Mouse (Mus musculus) heart, postnatal 10 days (tissue): ENCODE measurements at regions not wholly inside any gene's neighbourhood (a gene's known extent, or its start where the extent isn't known, plus 50 kb on each side); places are given as distances from the start of the nearest gene placed in this dataset.
A peak's percentile ranks its signal among the peaks of the same experiment; 100 is the strongest.
"Not testable (repeated sequence)": the region's sequence is repeated elsewhere in the genome, so short reads cannot be mapped to it uniquely, and the experiment has no call there.

Source experiments
- DNase-seq, 2 experiments: peaks; one replicate each; pipeline ENCODE4 v3.0.0; 2021
- intact Hi-C: fragments of 180-260 bp; cut with DNase I; formaldehyde crosslinking; loops from one replicate; pipeline ENCODE4 v1.15.1; 2025

DNA sequence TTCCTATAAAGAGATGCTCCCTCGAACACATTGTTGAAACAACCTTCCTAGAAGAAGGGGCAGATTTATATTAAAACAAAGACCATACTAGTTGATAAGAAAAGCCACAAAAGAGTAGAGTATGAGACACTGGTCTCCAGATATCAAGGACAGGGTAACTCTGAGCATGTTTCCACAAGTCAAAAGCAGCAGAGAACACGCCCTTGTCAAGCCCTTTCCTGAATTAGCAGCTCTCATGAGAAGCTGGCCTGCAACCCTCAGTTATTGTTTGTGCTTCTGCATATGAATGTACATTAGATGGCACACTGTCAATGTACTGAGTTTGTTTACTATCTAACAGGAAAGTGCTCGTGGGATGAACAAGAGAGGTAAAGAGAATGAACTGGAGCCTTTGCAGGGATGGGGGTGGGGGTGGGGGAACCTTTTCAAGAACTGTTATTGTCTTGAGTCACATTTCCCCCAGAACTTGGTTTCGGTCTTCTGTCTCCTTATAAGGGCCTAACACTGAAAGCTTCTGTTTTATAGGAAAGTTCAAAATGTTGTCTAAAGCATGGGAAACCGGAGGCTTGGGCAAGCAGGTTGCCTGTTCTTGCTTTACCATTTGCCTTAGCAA is 228.6 kb upstream of the Zpld1 start:
- DNase-seq: no peak
- intact Hi-C loops: no loop called here

DNA sequence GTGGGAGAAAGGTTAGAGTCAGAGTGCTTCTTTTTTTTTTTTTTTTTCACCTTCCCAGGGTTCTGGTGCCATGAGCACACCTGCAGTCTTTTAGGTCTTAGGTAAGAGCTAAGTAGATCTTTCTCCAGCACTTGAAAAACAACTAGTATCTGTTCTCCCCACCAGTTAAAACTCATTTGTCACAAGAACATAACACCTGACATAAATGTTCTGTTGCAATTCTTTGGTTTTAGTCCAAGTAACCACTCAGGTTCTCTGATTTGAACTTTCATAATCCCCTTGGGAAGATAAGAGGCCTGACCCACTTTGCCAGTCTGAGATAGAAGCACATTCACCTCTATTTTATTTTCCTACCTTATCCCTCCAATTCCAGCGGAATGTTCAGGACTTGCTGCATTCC is 225.5 kb upstream of the Zpld1 start:
- intact Hi-C loops: no loop called here
- no peak for DNase-seq

DNA sequence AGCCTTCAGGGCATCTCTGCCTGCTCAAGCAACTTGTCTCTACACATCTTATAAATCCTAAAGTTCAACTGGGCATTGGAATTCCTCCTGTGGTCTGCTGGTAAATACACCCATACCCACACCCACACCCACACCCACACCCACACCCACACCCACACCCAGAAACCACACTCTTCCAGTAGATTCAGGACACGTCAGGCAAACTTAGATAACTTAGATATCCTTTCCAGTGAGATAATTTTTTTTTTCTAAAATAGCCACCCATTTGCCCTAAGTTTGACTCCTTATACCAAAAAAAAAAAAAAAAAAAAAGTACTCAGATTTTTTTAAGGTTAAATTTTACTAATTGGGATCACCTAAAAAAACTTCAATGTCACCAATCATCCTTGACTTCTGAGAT is 224.5 kb upstream of the Zpld1 start:
- intact Hi-C loops: no loop called here
- no peak for DNase-seq

DNA sequence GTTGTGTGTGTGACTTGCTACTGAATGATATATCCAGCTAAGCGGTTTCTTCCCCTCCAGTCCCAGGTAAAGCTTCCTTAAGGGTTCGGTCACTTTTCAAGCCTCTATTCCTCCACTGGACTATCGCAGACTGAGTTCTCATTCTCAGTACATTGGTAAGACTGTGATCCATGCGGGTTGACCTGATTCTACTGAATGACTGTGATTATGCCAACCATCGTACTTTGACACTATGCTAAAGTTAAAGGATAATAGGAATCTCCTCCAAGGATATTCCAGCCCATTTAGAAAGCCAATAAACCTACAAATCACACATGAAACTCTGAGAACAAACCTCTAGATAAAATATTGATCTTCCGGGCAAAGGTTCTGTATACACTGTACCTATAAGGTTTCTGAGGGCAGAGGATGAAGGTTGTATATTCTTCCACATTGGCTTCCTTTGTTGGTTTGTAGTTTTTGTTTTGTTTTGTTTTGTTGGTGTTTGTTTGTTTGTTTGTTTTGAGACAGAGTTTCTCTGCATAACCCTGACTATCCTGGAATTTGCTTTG is 223.7 kb upstream of the Zpld1 start:
- DNase-seq: no peak
- intact Hi-C loops: no loop called here

DNA sequence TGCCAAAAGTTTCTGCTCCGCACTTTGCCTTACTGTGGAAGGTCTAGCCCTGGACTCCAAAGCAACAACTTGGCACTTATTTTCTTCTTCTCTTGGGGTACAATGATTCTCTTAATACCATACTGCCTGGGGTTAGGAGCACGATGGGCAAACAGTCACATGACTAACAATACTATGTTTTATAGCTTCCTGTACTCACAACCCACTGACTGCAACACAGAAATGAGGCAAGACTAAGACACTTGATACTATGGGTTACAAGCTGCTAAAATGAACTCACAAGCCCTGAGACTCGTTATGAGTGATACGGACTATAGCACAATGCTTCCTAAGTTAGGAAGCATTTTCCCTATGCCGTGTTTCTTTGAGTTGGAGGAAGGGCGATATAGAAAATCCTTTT is 222.3 kb upstream of the Zpld1 start:
- DNase-seq: no peak
- intact Hi-C loops: no loop called here

DNA sequence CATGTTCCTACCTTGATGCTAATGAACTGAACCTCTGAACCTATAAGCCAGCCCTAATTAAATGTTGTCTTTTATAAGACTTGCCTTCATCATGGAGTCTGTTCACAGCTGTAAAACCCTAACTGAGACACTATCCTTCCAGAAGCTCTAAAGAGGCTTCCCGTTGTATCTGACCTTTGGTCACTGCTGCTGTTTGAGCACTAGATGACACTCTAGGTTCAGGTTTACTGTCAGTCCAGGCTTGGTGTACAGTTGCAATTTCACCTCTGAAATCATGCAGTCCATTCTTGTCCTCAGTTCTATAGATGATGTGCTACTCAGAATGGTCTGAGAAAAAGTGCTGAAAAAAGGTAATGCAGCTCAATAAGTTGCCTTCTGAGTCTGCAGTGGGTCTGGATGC is 221.9 kb upstream of the Zpld1 start:
- peak; percentile 25 to 38 for DNase-seq
- intact Hi-C loops: loop anchor here (1.0 kb wide), 1 partner anchor 334 kb away; no protein-coding TSS in a partner anchor

DNA sequence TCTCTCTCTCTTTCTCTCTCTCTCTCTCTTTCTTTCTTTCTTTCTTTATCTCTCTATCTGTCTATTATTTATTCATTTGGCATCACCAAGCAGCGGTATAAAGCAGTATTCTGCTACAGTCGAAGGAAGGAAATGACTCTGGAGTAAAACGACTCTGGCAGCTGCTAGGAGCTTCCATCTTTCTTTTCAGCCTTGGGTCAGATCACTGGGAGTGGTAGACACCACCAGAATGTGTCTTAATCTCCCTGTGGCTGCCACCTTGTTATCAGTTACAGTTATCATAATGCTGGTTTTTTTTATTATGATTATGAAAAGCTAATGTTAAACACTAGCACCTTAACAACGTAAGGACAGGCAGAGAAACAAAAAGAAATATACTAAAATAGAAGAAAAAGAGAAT is 219.2 kb upstream of the Zpld1 start:
- intact Hi-C loops: no loop called here
- no peak for DNase-seq

DNA sequence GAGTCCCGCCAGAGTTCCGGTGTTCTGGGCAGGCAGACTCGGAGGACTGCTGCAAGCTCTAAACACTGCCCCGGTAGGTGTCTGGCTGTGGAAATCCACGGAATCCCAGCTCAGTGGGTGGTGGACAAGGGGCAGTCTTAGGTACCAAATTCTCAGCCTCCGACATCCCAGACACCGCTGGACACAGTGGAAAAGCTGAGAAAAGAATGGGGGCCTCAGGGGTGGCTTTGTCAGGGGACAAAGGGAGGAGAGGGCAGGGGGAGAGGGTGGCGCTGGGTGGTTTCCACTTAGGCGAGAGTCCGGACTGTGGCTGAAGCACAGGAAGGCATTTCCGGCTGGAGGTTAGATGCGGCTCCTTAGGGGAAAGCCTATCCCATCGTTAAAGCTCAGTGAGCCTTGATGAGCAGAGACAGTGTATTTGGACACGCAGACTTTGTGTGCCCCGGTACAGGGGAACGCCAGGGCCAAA is 217.5 kb upstream of the Zpld1 start:
- intact Hi-C loops: no loop called here
- DNase-seq: no peak

DNA sequence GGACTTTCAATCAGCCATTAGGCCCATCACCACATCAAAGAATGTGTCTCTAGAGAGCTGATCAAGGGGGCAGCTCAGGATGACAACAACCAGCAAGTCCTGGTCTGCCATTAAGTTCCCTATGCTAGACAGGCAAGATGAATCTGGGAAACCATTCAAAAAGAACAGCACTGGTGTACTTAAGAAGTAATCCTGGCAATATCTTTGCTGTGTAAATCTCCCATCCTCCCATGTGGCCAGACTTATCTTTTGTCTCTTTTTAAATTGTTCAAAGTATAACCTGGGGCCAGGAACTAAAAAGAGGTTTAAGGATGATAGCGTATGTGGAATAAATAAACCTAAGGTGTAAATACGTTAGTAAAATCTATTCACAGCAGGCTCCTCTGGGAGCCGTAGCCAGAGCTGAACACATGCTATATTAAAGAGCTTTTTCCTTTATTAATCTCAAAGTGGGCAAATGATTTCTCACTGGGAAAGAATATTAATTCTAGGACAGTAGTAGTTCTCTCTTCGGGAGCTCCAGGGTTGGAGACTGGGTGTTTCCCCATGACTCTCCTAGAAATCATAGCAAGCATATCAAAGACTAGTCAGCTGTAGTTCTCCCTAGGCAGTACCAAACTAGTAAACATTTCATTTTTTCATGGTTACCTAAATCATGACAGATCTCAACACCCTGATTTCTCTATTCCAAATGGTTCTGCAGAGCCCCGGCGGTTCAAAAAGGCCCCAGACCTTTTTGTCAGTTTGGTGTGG is 216.8 kb upstream of the Zpld1 start:
- intact Hi-C loops: no loop called here
- no peak for DNase-seq

DNA sequence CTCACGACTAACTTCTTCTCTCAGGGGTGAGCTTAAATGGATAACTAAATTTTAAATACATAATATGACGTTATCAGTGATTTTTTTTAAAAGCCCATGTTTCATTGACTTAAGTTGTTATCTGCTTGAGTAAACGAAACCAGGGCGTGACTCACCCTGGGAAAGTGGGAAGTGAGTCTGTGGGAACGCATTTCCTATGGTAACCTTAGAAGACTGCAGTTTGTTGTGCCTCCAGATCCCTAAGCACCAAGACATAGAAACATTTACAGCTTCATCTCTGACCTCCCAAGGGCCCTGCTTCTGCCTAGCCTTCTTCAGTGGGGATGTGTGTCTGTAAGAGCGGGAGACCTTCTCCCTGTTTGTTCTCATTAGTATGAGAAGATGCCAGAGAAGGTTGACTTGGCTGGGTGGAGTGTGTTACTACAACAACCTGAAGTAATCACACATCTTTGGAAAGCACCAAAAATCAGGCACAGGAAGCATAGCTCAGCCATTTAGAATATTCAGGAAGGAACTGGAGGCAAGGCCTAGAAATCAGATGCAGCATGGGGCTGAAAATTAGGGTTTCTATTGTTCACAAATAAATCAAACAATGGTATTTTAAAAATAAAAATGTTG is 207.1 kb upstream of the Zpld1 start:
- intact Hi-C loops: no loop called here
- peak; percentile 9 to 12 for DNase-seq

DNA sequence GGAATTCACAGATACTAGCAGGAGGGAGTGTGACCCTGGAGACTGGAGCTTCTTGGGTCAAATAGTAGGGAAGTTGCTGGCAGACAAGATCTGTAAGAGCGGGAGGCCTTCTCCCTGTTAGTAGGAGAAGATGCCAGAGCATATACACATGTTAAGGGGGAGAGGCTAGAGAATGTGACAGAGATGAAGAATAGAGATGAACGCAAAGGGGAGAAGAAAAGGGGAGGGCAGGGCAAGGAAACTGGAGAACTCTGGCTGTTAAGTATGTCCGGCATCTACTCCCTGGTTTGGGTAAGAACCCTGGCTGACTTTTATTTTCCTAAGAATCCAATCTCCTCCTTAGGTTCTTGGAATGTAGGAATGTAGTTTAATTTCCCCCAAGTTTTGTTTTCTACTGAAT is 206.5 kb upstream of the Zpld1 start:
- DNase-seq: no peak
- intact Hi-C loops: no loop called here

DNA sequence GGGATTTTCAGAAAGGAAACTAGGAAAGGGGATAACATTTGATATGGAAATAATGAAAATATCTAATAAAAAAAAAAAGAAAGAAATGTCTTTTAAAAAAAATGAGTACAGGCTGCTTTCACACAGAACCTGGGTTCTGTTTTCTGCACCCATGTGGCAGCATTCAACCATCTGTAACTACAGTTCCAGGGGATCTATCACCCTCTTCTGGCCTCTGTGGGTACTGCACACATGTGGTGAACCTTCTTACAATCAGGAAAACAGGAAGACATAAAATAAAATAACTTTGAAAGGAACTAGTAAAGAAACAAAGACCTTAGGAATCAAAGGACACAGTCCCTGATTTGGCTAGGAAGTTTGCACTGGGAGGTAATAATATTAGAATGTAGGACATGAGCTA is 205.5 kb upstream of the Zpld1 start:
- intact Hi-C loops: no loop called here
- DNase-seq: no peak

DNA sequence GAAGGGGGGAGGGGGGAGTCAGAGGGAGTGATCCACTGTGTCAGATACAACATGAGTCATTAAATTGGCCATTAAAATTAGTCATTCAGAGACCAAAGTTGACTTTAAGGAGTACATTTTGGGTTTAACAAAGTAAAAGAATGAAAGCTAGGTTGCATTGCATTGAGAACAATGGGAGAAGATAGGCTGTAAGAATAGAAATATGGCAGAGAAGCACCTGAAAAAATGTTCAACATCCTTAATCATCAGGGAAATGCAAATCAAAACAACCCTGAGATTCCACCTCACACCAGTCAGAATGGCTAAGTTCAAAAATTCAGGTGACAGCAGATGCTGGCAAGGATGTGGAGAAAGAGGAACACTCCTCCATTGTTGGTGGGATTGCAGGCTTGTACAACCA is 202.0 kb upstream of the Zpld1 start:
- intact Hi-C loops, DNase-seq: not testable (repeated sequence)

DNA sequence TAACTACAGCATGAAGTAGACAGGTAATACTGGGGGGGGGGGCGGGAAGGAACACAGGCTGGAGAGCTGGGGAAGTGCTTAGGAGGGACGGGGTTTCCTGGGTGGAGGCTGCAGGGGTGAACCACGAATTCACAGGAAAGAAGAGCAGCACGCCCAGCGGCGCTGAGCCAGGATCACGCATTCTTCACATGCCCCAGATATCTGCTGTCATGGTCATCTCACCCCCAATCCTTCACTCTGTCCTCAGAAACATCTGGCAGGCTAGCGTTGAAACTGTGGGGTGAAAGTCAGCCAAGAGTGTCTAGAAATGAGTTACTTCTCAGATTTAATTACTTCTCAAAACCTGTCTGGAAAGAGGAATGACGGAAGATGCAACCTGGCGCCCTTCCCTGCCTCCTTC is 197.3 kb upstream of the Zpld1 start:
- intact Hi-C loops: no loop called here
- peak in 1 of 2 experiments; percentile 18 for DNase-seq

DNA sequence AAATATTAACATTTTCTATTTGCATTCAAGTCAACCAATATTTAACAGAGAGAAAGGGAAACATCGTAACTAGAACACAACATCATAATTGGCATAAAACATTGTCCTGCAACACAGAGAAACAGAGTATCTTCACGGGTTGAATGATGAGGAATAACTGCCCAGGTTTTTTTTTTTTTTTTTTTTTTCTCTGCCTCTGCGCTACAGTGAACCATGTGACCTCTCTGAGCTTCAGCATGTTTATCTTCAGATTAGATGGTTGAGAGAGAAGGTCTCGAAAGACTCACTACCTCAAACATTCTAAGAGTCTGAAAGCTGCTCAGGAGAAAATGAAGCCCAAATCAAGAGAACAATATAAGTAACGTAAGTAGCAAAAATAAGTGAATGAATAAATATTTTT is 196.4 kb upstream of the Zpld1 start:
- intact Hi-C loops: no loop called here

DNA sequence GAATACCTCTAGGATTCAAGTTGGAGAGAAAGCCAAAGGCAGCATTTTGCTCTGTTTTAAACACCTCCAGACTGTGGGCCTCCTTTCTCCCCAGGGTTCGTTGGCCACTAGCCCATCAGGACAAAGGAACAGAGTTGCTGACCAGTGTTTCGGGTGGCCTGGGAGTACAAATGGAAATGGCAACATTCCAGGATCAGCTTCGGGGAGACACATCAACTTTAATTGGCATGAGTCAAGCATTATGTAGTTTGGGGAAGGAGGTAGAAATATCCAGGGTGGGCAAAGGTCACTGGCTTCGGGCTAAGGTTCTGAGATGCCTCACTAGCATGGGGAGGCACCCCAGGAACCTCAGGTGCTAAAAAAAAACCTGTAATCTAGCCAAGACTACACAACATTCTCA is 194.3 kb upstream of the Zpld1 start:
- no peak for DNase-seq
- intact Hi-C loops: no loop called here

More for the DNA sequence above, 196.4 kb upstream of the Zpld1 start:
- no peak for DNase-seq

DNA sequence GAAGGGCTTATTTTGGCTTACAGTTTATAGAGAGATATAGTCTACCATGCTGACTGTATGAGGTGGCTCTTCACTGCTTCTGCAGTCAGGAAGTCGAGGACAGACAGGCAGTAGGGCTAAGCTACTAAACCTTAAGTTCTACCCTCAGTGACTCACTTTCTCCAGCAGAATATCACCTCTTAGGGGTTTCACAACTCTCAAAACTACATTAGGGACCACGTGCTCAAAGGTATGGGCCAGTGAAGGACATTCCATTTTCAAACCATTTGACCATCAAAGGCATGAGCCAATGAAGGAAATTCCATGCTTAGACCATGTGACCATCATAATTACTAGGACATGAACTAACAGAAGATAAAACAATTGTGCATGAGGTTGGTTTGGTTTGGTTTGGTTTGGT is 186.6 kb upstream of the Zpld1 start:
- no peak for DNase-seq
- intact Hi-C loops: no loop called here

DNA sequence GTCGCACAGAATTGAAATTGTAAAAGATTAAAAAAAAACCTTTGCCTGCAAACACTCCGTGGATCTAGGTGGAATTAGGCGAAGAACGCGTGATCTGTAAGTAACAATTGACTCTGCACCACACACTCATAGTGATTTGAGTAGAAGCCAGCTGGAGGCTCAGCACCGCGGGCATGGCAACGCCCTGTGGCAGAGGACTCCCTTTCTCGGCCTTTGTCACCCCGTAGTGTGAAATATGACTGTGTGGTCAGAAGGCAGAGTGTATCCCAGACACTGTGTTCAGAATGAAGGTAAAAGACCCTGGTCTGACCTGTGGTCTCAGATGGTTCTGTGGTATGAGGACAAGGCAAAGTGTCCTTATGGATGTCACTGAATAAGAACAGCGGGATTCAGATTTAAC is 183.0 kb upstream of the Zpld1 start:
- DNase-seq: no peak
- intact Hi-C loops: loop anchor here (1.0 kb wide), 1 partner anchor 373 kb away; no protein-coding TSS in a partner anchor

DNA sequence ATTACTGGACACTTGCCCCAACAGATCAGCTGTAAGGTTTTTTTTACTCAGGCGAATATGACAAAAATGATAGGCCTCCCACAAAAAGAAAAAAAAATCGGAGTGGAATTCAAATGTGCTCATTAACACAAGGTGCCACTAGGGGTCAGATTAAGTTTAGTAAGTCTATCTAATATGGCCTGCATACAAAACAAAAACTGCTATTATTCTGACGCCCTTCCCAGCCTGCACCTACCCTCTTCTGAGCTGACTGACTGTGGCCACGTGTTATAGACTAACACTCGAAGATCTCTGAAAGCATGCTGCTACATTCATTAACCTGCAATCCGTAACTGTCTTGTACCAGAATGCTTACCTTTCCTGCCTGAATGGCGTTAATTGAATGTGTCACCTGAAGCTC is 182.5 kb upstream of the Zpld1 start:
- peak in 1 of 2 experiments; percentile 22 for DNase-seq
- intact Hi-C loops: loop anchor here (1.0 kb wide), 1 partner anchor 373 kb away; no protein-coding TSS in a partner anchor

DNA sequence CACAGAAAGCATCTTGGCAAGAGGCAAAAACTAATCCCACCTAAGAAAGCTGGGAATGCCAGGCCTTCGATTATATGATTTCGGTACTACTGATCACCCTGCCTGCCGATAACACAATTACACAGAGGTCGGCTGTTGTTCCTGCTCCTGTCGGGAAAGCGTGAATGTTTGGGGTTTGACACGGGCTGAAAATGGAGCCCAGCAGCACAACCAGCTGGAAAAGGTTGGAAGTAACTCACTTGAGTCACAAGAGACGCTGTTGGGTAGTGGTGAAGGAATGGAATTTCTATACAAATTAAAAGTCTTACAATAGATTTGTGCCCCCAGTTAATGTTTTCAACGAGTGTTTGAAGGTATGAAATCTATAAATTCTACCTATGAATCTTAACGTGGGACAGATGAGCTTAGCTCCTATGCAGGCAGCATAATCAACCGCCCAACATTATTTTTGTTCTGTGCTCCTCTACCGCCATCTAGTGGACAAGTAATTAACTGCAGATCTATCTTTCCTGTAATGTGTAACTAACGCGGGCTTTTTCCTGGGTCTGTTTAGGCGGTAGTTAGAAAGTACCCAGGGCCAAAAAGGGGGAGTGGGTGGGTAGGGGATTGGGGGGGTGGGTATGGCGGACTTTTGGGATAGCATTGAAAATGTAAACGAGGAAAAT is 178.9 kb upstream of the Zpld1 start:
- intact Hi-C loops: no loop called here

DNA sequence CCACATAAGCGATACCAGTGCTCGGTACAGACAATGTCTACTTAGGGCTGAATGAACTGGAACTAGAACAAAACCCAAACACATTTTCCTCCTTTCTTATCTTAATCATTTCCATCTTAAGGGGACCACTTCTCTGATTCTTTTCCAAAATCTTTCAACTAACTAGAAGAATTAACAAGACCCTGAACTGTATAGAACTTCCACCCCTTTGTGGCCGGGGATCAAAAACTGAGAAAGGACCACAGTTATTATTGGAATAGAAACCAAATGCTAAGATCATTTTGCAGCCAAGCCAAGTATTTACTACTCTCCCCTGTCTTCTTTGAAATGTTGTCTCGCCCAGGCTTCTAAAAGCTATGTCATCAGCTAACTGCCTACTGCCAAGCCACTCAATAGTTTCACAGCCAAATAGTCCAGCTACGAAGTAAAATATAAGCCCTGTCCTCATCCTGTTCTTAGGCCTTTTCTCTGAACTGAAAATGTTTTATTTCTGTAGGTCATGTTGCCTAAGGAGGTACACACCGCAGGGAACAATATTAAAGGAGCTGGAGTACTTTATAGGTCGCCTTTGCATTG is 177.3 kb upstream of the Zpld1 start:
- intact Hi-C loops: no loop called here
- no peak for DNase-seq

More for the DNA sequence above, 178.9 kb upstream of the Zpld1 start:
- peak; percentile 60 to 81 for DNase-seq
